Mouse (Mus musculus) urinary bladder, postnatal 14 days (tissue): ENCODE measurements around the gene Srgap2.

Experiments
- DNase-seq: peaks from one replicate; pipeline ENCODE4 v3.0.0; 2021; ENCODE audit warnings: low spot score

Srgap2 gene

DNA sequence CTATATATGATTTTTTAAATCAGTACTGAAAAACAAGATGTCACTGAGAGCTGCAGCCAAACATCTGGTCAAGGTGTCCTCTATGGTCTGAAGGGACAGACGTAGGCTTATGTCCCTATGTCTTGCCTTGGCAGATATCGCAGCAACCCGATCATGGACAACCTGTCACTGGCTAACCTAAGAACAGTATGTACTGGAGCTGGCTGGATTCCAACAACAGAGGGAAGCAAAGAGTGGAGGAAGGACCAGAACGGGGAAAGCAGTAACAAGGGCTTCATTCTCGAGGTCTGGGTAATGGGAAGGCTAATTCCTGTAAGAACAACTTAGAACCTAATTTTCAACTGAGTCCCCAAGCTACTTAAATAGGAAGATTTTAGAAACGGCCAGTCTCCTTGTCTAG is 238.2 kb downstream of the Srgap2 start:
- DNase-seq, result no peak

DNA sequence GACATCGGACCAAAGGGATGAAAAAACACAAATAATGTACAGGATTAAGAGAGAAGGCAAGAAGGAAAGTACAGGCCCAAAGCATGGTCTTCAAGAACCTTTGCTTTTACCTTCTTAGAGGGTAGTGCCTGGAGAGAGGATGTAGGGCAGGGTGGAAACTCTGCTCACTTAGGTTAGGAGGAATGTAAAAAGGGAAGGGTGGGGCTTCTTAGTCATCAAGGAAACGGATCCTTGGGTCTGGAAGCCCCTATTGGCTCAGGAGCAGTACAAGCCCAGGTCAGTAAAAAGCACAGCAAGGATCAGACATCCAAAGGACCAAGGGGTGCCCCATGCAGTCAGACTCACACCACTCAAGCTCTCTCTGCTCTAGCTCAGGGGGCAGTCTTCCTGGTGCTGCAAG is 239.9 kb downstream of the Srgap2 start:
- DNase-seq, result no peak

DNA sequence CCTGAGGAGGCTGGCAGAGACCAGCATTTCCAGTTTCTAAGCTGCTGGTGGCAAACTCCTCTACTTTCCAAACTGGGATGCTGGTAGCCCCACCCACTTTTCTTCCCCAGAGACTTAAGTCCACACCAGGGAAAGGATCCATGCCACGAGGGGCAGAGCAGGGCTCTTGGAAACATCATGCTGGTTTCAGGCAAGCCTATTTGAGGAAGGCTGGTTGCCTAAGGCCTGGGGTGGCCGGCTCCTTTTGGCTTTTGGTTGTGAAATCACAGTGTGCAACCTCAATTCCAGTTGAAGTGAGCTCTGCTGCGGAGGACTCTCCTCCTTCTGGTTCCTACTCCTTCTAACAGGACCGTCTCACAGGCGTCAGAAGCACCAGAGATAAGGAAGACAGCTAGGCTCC is 240.3 kb downstream of the Srgap2 start:
- DNase-seq, result no peak

DNA sequence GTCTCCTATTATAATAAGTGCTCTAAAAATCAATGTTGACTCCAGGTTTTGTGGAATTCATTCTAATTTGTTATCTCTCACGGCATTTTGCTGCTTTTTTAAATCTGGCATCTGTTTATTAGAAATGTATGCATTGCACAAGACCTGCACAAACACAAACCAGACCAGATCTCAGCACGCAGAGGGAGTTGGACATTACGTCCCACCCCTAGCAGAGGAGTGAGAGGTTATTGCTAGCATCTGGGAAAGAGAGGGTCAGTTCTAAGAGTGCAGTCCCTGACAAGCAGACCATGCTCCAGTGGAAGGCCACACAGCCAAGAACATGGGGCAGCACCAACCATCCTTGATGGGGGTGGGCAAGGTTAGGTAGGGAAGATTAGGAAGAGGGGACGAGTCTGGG is 242.5 kb downstream of the Srgap2 start:
- DNase-seq, result no peak

DNA sequence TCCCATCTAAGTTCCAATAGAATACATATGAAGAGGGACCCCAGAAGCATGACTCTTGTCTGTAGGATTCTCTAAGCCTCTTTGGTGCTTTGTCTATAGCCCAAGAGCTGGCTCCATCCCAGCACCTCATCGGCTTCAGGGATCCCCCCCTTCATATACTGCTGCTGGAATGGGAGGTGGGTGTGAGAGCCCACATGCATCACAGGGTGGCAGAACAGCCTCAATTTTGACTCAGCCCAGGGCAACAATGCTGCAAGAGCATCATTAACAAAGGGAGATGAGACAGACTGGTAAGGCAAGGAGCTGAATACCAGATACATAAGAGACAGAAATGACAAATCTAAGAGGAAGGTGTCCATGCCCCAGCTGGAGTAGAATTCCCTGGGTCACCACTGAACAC is 243.0 kb downstream of the Srgap2 start:
- DNase-seq, result no peak

DNA sequence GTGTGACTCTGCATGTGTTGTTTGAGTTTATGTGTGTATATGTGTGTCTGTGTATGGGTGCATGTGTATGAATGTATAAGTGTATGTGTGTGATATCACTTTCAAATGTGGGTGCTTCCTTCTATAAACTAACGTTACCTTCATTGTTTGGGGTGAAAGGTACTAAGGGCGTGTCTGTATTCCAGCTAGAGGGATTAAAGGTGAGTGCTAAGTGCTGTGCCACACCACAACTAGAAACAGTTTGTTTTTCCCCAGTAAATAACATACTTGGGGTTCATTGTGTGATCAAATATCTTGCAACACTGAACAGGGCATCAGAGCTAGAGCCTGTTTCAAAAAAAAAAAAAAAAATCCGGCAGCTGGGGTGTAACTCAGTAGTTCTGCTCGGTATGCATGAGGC is 245.4 kb downstream of the Srgap2 start:
- DNase-seq, result no peak

DNA sequence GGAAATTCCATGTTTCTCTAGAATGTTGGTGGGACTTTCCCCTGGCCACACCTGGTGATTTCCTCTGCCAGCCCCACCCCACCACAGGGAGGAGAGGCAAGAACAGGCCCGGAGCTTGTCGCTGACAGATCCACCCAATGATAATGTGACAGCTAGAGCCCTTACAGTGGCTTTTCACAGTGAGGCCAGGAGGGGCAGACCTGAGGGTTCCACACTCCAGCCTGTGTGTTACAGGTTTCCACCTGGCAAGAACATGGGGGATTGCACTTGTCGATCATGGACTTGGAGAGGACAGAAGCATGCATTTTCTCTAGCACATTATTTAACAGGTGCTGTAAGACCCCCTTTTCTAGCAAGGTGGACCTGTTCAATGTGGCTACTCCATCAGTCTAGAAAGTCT is 246.9 kb downstream of the Srgap2 start:
- peak; percentile 58 for DNase-seq

DNA sequence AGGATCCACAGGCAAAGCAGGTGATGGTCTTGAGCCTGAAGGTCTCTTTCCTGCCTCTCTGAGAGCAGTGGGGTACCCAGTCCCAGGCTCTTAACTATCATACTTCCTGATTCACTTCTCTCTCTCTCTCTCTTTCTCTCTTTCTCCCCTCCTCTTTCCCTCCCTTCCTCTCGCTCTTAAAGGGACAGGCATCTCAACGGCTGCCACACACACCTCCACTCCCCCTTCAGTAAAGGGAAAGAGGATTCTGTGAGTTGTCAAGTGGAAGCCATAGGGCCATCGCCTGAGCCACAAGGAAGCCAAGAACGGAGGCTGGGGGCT is 247.7 kb downstream of the Srgap2 start, which contains the start of gene Ikbke:
Gene Ikbke (minus strand): TSS at position 151 of the 321 bp plus-strand sequence.
- no peak for DNase-seq

- no peak for DNase-seq
Observed at GRCm38 (mm10) chr1:131278606-131279455, 248.3 kb downstream of the Srgap2 start.

- no peak for DNase-seq
Observed at GRCm38 (mm10) chr1:131276831-131277230, 250.3 kb downstream of the Srgap2 start.

- DNase-seq, result no peak
Observed at GRCm38 (mm10) chr1:131275577-131275976, 251.6 kb downstream of the Srgap2 start.

- DNase-seq, result no peak
Observed at GRCm38 (mm10) chr1:131274725-131275539, 252.2 kb downstream of the Srgap2 start.

DNA sequence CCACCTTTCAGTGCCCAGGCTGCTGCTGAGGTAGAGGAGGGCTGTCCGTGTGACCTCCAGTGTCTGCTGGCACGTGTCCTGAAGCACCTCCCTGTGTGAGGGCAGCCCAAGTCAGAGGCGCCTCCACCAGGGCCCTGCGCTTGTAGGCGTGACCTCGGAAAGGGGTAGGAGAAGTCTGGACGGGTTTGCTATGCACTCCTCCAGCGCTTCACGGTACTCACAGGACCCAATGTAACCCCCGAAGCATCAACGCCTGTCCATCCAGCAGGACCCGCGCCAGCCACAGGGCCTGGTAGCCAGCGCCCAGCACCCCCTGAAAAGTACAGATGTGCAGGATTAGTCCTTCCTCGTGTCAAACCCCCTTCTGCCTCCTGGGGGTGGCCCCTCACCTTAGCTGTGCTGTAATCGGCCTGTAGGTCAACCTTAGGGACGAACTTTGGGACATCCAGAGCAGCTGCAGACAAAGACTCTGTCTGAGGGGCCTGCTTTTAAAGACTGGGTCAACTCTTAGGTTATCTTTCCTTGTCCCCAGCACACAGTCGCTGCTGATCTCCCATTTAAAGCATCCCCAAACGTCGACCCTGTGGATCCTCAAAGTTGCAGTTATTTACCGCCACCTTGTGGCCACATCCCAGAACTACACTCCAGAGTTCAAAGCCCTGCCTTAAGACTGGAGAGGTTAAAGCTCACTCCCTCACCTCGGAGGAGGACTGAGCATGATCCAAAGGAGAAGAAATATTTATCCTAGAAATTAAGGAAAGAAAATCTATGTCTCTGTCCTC is 257.2 kb downstream of the Srgap2 start:
- peak; percentile 65 for DNase-seq

GRCm38 (mm10) chr1:131268776-131269175 is 258.4 kb downstream of the Srgap2 start:
- no peak for DNase-seq

DNA sequence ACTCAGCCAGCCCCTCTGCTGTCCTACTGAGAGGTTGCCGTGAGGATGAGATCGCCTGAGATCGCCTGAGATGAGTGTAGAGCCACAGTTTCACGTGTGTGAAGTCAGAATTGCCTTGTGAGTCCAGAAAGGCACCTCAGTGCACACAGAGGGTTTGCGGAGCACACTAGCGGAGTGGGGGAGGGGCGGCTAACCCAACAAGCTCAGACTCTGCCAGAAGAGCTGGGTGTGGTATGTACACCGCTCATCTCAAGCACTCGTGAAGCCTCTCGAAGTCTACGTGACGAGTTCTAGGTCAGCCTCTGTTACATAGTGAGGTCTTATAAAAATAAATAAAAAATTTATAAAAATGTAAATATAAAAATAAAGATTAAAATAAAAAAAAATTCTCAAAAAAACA is 263.2 kb downstream of the Srgap2 start:
- DNase-seq, result no peak

- DNase-seq, result peak; percentile 78
Observed at GRCm38 (mm10) chr1:131260309-131260656, 266.9 kb downstream of the Srgap2 start.

GRCm38 (mm10) chr1:131259632-131260308 is 267.4 kb downstream of the Srgap2 start:
- no peak for DNase-seq

DNA sequence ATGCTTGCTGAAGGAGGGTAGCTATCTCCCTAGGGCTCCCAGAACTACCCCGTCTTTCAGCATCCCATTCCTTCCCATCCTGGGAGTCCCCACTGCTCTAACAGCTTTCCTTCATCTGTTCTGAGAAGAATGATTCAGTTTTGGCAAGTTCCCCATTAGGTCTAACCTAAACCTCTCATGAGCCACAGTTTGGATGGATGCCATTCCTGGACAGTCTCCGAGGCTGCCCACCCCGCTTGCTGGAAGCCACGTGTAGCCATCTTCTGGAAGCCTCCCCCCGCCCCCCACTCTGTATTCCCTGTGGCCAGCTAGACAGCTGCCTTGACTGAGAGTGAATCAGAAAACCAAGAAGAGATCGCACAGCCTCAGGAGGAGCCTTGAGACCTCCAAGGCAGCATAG is 269.9 kb downstream of the Srgap2 start:
- no peak for DNase-seq

DNA sequence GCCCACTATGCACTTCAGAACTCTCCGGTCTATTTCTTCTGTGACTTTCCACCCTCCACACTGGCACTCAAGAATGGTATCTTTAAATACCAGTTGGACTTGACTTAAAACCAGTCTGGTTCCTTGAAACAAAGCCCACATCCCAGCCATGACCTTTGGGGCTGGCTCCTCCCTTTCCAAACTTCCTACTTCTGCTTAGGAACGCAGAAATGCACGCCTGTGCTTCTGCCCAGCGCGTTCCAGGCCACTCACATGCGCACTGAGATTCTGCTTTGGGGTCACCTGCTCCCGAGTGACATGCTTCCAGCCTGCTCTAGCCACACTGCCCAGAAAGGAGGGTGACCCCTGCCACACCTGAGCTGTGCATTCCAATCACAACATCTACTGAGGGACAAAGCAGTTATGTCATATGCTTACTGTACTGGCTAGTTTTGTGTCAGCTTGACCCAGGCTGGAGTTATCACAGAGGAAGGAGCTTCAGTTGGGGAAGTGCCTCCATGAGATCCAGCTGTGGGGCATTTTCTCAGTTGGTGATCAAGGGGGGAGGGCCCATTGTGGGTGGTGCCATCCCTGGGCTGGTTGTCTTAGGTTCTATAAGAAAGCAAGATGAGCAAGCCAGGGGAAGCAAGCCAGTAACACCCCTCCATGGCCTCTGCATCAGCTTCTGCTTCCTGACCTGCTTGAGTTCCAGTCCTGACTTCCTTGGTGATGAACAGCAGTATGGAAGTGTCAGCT is 274.5 kb downstream of the Srgap2 start:
- DNase-seq, result peak; percentile 60

DNA sequence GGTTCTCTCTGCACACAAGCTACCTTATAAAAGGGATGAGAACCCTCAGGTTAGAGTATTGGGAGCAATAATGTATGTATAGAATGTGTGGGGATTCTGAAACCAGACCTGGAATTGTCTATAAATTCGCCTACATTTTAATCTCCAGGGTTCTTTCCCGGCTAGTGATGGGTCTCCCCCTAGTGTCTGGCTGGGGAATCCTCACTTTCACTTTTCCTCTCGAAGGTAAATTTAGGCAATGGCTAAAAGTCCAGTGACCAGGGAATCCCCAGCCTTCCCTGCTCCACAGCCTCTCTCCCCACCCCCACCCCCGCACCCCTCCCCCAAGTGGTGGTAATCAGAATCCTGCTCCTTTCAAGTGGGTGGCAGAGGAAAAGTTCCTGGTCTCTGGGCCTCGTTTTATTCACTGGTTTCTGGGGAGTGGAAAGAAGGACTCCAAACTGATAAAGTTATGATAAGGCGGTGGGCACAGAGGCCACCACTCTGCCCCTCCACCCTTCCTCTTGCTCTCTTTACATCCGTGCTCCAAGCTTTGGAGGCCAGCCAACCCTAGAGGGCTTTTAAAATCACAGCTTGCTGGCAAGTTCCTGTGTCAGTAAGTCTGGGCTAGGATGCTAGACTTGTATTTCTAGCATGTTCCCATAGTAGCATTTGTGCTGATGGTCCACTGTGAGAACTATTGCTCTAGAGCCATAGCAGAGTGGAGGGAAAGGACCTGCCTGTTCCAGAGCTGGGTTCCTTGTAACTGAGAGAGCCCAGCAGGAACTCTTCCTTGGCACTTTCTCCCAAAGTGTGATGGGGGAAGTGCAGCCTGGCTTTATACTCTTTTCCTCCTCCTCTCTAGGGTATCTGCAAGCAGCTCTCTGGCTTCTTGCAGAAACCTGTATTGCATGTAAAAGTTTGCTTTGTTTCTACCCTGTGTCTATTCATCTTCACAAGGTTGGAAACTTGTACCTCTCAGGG is 280.4 kb downstream of the Srgap2 start:
- DNase-seq, result peak; percentile 53
